10 mouse cellular contexts compared by ENCODE assay signal in the genomic region with DNA sequence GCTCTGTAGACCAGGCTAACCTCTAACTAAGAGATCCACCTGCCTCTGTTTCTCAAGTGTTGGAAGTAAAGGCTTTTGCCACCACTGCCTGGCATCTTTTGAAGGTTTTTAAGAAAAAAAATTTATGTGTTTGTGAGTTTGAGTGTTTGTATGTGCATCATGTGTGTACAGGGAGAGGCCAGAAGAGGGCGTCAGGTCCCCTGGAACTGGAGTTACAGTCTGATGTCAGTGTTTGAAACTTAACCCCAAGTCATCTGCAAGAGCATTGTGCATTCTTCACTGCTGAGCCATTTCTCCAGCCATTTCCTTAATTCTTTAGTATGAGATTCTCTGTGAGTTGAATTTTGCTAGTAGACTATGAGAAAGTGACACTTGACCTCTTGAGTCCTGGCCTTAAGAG. TPM values are rescaled to one million over a fixed set of nuclear protein-coding genes. Genes with fewer than 3 reads are reported as not detected.
DNase-seq lines count a peak whose midpoint lies in the region; TF ChIP-seq lines count a peak whose summit lies in the region.
"Had no signal": no experiment of that assay in that cellular context is flagged by ENCODE, and none has a peak within 500 bp of the region (broad histone marks: within the 10 kb centered on the region; RNA-seq: fewer than 3 reads in every experiment).

No protein-coding gene starts in this region.

- peaks cover 9 to 19% of the 10 kb centered on the region in 2 experiments for H3K4me1 ChIP-seq in MEL (ENCODE audit: control insufficient read depth in 1 of 2, insufficient read depth in 2 of 2, low read length in 2 of 2)
- H3K4me1 ChIP-seq: stomach, embryonic 15.5 days had no signal

- no peak overlapping the region for H3K27ac ChIP-seq in layer of hippocampus, adult 2 months
- H3K27ac ChIP-seq in MEL (ENCODE audit: control insufficient read depth, low read depth, low read length): peak overlapping the region; percentile 8; the same call in 1 of the 2 replicates
- H3K27ac ChIP-seq: stomach, embryonic 15.5 days had no signal

- H3K36me3 ChIP-seq in MEL (ENCODE audit: control insufficient read depth in 1 of 2, insufficient read depth in 2 of 2, low read length in 2 of 2): peaks cover 0 to 20% of the 10 kb centered on the region in 2 experiments; a peak in 3 of 4 replicates
- H3K36me3 ChIP-seq: stomach, embryonic 15.5 days had no signal

- no peak overlapping the region for H3K4me3 ChIP-seq in layer of hippocampus, adult 2 months
- H3K4me3 ChIP-seq in MEL (ENCODE audit: control insufficient read depth in 1 of 2, insufficient read depth in 1 of 2, low read depth in 2 of 2, low read length in 2 of 2): no peak overlapping the region
- H3K4me3 ChIP-seq: stomach, embryonic 15.5 days had no signal

- no peak for TF ChIP-seq POLR2A in MEL (IDR thresholded peaks at IDR 0.05; ENCODE audit: control insufficient read depth in 1 of 2, insufficient read depth in 1 of 2, low read depth in 1 of 2, low read length in 2 of 2, poor library complexity in 1 of 2)

- no peaks in the 10 kb centered on the region for H3K27me3 ChIP-seq in MEL (ENCODE audit: control insufficient read depth in 1 of 2, insufficient read depth in 2 of 2, low read length in 2 of 2)
- H3K27me3 ChIP-seq: stomach, embryonic 15.5 days had no signal

- no peaks in the 10 kb centered on the region for H3K9me3 ChIP-seq in MEL (replicated peaks; ENCODE audit: insufficient read depth, low read length)
- H3K9me3 ChIP-seq: stomach, embryonic 15.5 days had no signal

- H3K9ac ChIP-seq in MEL (ENCODE audit: control insufficient read depth, low read depth, low read length, poor library complexity, severe bottlenecking): no peak overlapping the region
- H3K9ac ChIP-seq: stomach, embryonic 15.5 days had no signal

- TF ChIP-seq EP300 in MEL (IDR thresholded peaks at IDR 0.05; ENCODE audit: low read depth in 1 of 2, low read length in 2 of 2): 0 out of 4 replicates have a peak, but pooled peaks of 1 of the 2 experiments have one; percentile 7

- no peak for DNase-seq in layer of hippocampus, adult 2 months (ENCODE audit: low spot score in 2 of 2)
- no peak for DNase-seq in layer of hippocampus, adult 9-10 months (ENCODE audit: low spot score)
- peak; percentile 54 to 67 for DNase-seq in B cell, adult 2 months
- peak; percentile 88 for DNase-seq in MEL (ENCODE audit: low read depth, low spot score)
- peak; percentile 38 for DNase-seq in naive thymus-derived CD4-positive, alpha-beta T cell, adult 2 months (ENCODE audit: low read depth)
- no peak for DNase-seq in right cerebral cortex, postnatal 36 days (ENCODE audit: low spot score in 2 of 2)
- no peak for DNase-seq in ovary, postnatal 10 days (ENCODE audit: low spot score)
- DNase-seq: adrenal gland, adult 8-10 months; cerebellum, adult 9-10 months had no signal

- peak; percentile 95 for TF ChIP-seq RAD21 in MEL (IDR thresholded peaks at IDR 0.05; ENCODE audit: low read depth, low read length)

- no peaks in the 10 kb centered on the region; the same call in 1 of the 2 replicates for H3K79me2 ChIP-seq in MEL (ENCODE audit: control insufficient read depth, insufficient read depth, low read length, poor library complexity)

- TF ChIP-seq CTCF in layer of hippocampus, adult 2 months (conservative IDR thresholded peaks at IDR 0.05): peak; percentile 60
- peak; percentile 80 to 90 (median 84) for TF ChIP-seq CTCF in MEL (IDR thresholded peaks at IDR 0.05 in 2 of 3, conservative IDR thresholded peaks at IDR 0.05 in 1 of 3; ENCODE audit: control insufficient read depth in 1 of 3, insufficient read depth in 1 of 3, low read depth in 2 of 3, low read length in 3 of 3, poor library complexity in 1 of 3, severe bottlenecking in 1 of 3)

TF ChIP-seq in MEL, 35 proteins besides CTCF, POLR2A, EP300 and RAD21:
- TF ChIP-seq HCFC1 (IDR thresholded peaks at IDR 0.05; ENCODE audit: low read depth, low read length) (0 out of 2 replicates have a peak, but pooled peaks have one; percentile 27), NRF1 (IDR thresholded peaks at IDR 0.05; ENCODE audit: insufficient read depth, low read depth, low read length, poor library complexity, severe bottlenecking) (no peak), MYC (IDR thresholded peaks at IDR 0.05; ENCODE audit: low read depth, low read length) (peak; percentile 53; the same call in 1 of the 2 replicates), GATA1 (IDR thresholded peaks at IDR 0.05; ENCODE audit: low read depth, low read length) (no peak), MXI1 (IDR thresholded peaks at IDR 0.05; ENCODE audit: low read depth, low read length) (peak; percentile 50; the same call in 1 of the 2 replicates), USF2 (IDR thresholded peaks at IDR 0.05; ENCODE audit: borderline replicate concordance in 1 of 2, insufficient read depth in 1 of 2, low read depth in 1 of 2, low read length in 2 of 2) (no peak), MAZ (IDR thresholded peaks at IDR 0.05; ENCODE audit: low read depth, low read length) (no peak), ELF1 (IDR thresholded peaks at IDR 0.05; ENCODE audit: low read depth, low read length) (no peak), USF1 (IDR thresholded peaks at IDR 0.05; ENCODE audit: low read depth, low read length) (no peak), SMC3 (IDR thresholded peaks at IDR 0.05; ENCODE audit: low read depth, low read length) (peak; percentile 97), ZNF384 (IDR thresholded peaks at IDR 0.05; ENCODE audit: low read depth, low read length) (peak; percentile 80), TAL1 (IDR thresholded peaks at IDR 0.05; ENCODE audit: low read length) (no peak), ZC3H11A (IDR thresholded peaks at IDR 0.05; ENCODE audit: low read depth, low read length) (peak; percentile 97), MAFK (IDR thresholded peaks at IDR 0.05; ENCODE audit: borderline replicate concordance, low read depth, low read length) (no peak), ETS1 (IDR thresholded peaks at IDR 0.05; ENCODE audit: low read depth, low read length) (peak; percentile 29; the same call in 1 of the 2 replicates), CHD2 (IDR thresholded peaks at IDR 0.05; ENCODE audit: low read length) (no peak), GABPA (IDR thresholded peaks at IDR 0.05; ENCODE audit: low read depth, low read length) (no peak), MEF2A (IDR thresholded peaks at IDR 0.05; ENCODE audit: extremely low read depth, insufficient replicate concordance, low read depth, low read length, poor library complexity, severe bottlenecking) (no peak), UBTF (IDR thresholded peaks at IDR 0.05; ENCODE audit: borderline replicate concordance, insufficient read depth, low read depth, low read length) (no peak), MYB (IDR thresholded peaks at IDR 0.05; ENCODE audit: low read depth, low read length) (no peak), TCF12 (IDR thresholded peaks at IDR 0.05; ENCODE audit: low read depth, low read length) (peak; percentile 24; the same call in 1 of the 2 replicates), SIN3A (IDR thresholded peaks at IDR 0.05; ENCODE audit: low read length) (peak; percentile 65; the same call in 1 of the 2 replicates), TBP (IDR thresholded peaks at IDR 0.05; ENCODE audit: low read depth, low read length) (no peak)
TF ChIP-seq in MEL: peak in this region for 9.

RNA-seq across cellular contexts. Expression of a gene that starts 11.9 kb away (rescaled TPM):
- 10 to 100 TPM; 49.3 to 50.4 TPM for total RNA-seq in layer of hippocampus, adult 2 months (2021)
- total RNA-seq in MEL (2012; rRNA removed): 40.5 and 43.3 TPM in 2 replicates
- 10 to 100 TPM in 1 of 2 experiments, not detected in 1; 86.6 TPM for polyA plus RNA-seq in MEL (2012; ENCODE audit: insufficient read depth in 1 of 2, insufficient read length in 2 of 2, low read depth in 1 of 2, low replicate concordance in 2 of 2, missing spikeins in 1 of 2)

RNA-seq across cellular contexts. Expression of a gene that starts 12.0 kb away (rescaled TPM):
- total RNA-seq in layer of hippocampus, adult 2 months (2021): 1 to 10 TPM; 4.0 to 4.4 TPM
- total RNA-seq in MEL (2012; rRNA removed): 23.8 and 34.3 TPM in 2 replicates
- polyA plus RNA-seq in MEL (2012; ENCODE audit: insufficient read depth in 1 of 2, insufficient read length in 2 of 2, low read depth in 1 of 2, low replicate concordance in 2 of 2, missing spikeins in 1 of 2): 10 to 100 TPM in 1 of 2 experiments, not detected in 1; 47.4 TPM

Comparison
In these comparisons a context has a peak if more than half of its experiments do, and no peak if none do; other contexts are left out.
1. DNase-seq: peak in B cell, adult 2 months (2 of 2), MEL (single experiment) and naive thymus-derived CD4-positive, alpha-beta T cell, adult 2 months (single experiment); none in layer of hippocampus, adult 2 months (0 of 2), layer of hippocampus, adult 9-10 months (single experiment), right cerebral cortex, postnatal 36 days (0 of 2) and ovary, postnatal 10 days (single experiment).